Mouse (Mus musculus) brain, embryonic 14.5 days (tissue): ENCODE results near the gene Dmac2.

ENCODE experiments used
- CTCF ChIP-seq: fragments of 200-500 bp; IDR thresholded peaks from 2 replicates; pipeline ENCODE4 v1.5.1; 2012; ENCODE audit warnings: inconsistent platforms, mild to moderate bottlenecking, moderate library complexity, borderline replicate concordance; ENCODE audit not compliant: insufficient read depth, insufficient read length; ENCODE audit errors: extremely low read depth
- POLR2A ChIP-seq: fragments of 200-500 bp; IDR thresholded peaks from 2 replicates; pipeline ENCODE4 v1.6.1; 2012; ENCODE audit warnings: mild to moderate bottlenecking, inconsistent platforms, borderline replicate concordance; ENCODE audit not compliant: poor library complexity, insufficient read depth, insufficient read length, severe bottlenecking; ENCODE audit errors: extremely low read depth

GRCm38 (mm10) chr7:25669158-25669557 is 49.9 kb downstream of the Dmac2 start:
- TF ChIP-seq POLR2A (no peak), CTCF (no peak)
